Mouse (Mus musculus): ENCODE measurements around the gene Aldh2. TPM values are rescaled to one million over a fixed set of nuclear protein-coding genes. Genes with fewer than 3 reads are reported as not detected.

The Aldh2 gene
- polyA plus RNA-seq, 1 experiment = 151 TPM

GRCm38 (mm10) chr5:121536921-121537555 is 56.6 kb downstream of the Aldh2 start:
- TF ChIP-seq GATA1 (IDR thresholded peaks at IDR 0.05; ENCODE audit: low read length) = no peak

DNA sequence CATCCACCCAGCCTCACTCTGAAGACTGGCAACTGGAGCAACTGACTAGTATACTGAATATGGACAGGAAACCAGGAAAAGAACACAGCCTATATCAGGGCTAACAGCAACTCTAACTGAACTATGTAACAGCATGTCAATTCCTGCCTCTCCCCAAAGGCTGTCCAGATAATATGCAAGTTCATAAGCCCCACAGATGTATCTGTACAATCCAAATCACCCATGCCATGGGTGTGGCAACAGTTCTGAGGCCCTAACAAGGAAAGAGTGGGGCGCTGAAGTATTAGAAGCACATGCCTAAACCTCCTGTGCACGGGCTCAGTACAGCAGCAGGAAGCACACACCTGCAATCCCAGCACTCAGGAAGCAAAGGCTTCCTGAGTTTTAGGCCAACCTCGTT is 58.5 kb downstream of the Aldh2 start:
- no peak for TF ChIP-seq GATA1 (IDR thresholded peaks at IDR 0.05; ENCODE audit: low read length)

GRCm38 (mm10) chr5:121534521-121534920 is 59.1 kb downstream of the Aldh2 start:
- no peak for TF ChIP-seq GATA1 (IDR thresholded peaks at IDR 0.05; ENCODE audit: low read length)

DNA sequence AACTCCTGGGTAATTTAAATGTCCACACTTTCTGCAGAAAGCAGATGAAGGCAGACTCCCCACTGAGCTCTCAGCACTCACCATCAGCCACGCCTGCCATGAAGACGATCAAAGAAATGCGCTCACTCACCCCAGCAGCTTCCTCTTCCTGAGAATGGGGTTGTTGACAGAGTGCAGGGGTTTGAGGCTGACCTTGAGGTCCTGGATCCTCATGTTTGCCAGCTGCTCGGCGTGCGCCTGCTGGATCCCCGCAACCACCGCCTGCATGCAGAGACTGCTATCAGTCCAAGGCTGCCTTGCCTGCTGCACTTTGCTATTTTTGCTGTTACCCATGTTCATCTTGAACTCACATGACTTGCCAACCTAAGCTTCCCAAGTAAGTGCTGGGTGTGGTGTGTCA is 66.7 kb downstream of the Aldh2 start:
- no peak for TF ChIP-seq GATA1 (IDR thresholded peaks at IDR 0.05; ENCODE audit: low read length)

DNA sequence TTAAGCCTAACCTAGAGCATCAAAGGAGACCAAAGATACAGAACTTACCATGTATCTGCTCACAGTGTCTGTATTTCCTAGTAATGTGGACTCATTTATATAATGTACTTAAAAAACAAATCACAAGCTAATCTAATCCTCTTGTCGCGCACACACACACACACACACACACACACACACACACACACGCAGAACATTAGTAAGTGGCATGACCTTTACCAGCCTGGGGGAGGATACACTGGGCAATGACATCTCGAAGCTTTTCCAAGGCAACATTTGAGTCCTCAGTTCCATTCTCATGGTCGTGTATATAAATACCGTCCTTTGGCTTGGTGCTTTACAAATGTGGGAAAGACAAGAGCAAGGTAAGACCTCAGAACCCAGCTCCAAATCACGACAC is 67.1 kb downstream of the Aldh2 start:
- no peak for TF ChIP-seq GATA1 (IDR thresholded peaks at IDR 0.05; ENCODE audit: low read length)

DNA sequence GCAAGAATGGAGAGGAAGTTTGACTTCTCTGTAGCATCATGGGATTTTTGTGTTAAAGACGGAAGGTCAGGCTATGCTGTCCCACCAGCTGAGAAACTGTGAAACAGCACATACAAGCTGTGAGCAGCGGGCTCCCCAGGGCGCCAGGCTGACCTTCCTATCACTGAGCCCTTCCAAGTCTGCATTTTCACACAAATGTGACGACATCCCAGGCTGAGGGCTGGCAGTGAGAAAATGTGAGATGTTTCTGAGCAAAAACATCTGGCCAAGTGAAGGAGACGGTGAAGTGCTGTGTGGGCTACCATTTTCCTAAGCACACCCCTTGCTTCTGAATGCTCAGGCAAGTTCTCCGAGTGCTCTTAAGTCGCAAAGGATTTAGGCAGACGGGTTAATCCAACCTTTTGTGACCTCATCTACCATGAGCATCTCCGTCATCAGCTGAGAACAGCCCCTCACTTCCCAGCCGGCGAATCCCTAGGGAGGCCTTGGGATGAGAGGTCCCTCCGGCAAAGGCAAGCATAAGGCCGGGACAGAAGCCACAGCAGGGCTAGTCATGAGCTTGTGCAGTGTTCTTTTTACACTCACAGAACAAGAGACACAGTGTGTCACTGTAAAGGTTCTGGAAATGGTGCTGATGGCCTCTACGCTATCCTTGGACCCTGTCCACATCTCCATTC is 67.7 kb downstream of the Aldh2 start:
- TF ChIP-seq GATA1 (IDR thresholded peaks at IDR 0.05; ENCODE audit: low read length) = no peak

GRCm38 (mm10) chr5:121518983-121519382 is 74.6 kb downstream of the Aldh2 start:
- no peak for TF ChIP-seq GATA1 (IDR thresholded peaks at IDR 0.05; ENCODE audit: low read length)

Other genes starting within 250 kb of the Aldh2 start
- 14.7 and 17.8 TPM in 2 replicates for gene Trafd1, start 208.2 kb downstream of the Aldh2 start, polyA plus RNA-seq (2012)
- 5.2 and 5.3 TPM in 2 replicates for gene Naa25, start 195.9 kb downstream of the Aldh2 start, polyA plus RNA-seq (2012)
- gene Tmem116, start 141.9 kb downstream of the Aldh2 start, polyA plus RNA-seq (2012) = 2.0 TPM in 2 replicates
- gene Erp29, start 141.3 kb downstream of the Aldh2 start, polyA plus RNA-seq (2012) = 214 and 282 TPM in 2 replicates
- not detected in 2 replicates for gene Adam1b, start 90.4 kb downstream of the Aldh2 start, polyA plus RNA-seq (2012)
- gene Adam1a, start 48.3 kb downstream of the Aldh2 start, polyA plus RNA-seq (2012) = 0.11 and 0.15 TPM in 2 replicates
- not detected in 2 replicates for gene Gm42878, start 48.3 kb downstream of the Aldh2 start, polyA plus RNA-seq (2012)
- 52.3 and 61.2 TPM in 2 replicates for gene Mapkapk5, start 47.9 kb downstream of the Aldh2 start, polyA plus RNA-seq (2012)
- 1.0 and 1.3 TPM in 2 replicates for gene Acad12, start 25.1 kb upstream of the Aldh2 start, polyA plus RNA-seq (2012)
- 2.6 and 3.5 TPM in 2 replicates for gene Acad10, start 66.7 kb upstream of the Aldh2 start, polyA plus RNA-seq (2012)
- 12.8 and 12.9 TPM in 2 replicates for gene Brap, start 66.7 kb upstream of the Aldh2 start, polyA plus RNA-seq (2012)
- gene Atxn2, start 117.5 kb upstream of the Aldh2 start, polyA plus RNA-seq (2012) = 43.1 and 81.7 TPM in 2 replicates
- 131 and 166 TPM in 2 replicates for gene Sh2b3, start 243.8 kb upstream of the Aldh2 start, polyA plus RNA-seq (2012)

All from G1E-ER4 (cell line).